Mouse (Mus musculus) small intestine, adult 2 months (tissue): ENCODE data around the gene Hist1h4c.

Experiments used
- CTCF ChIP-seq: fragments of 200-500 bp; IDR thresholded peaks from 2 replicates; pipeline ENCODE4 v1.5.1; 2012; ENCODE audit warnings: low read depth, mild to moderate bottlenecking, control low read depth, inconsistent platforms, low read length, moderate library complexity, mixed read lengths; ENCODE audit not compliant: insufficient replicate concordance, insufficient read length; ENCODE audit errors: extremely low read depth
- POLR2A ChIP-seq: fragments of 200-500 bp; IDR thresholded peaks from 2 replicates; pipeline ENCODE4 v1.6.1; 2012; ENCODE audit warnings: low read depth, mild to moderate bottlenecking, control low read depth, inconsistent platforms, low read length, moderate library complexity

GRCm38 (mm10) chr13:23685966-23686365, 12.3 kb downstream of the Hist1h4c start:
- no peak for TF ChIP-seq CTCF
- no peak for TF ChIP-seq POLR2A
